Mouse (Mus musculus): ENCODE data around the gene Ccdc51. TPM values are rescaled to one million over a fixed set of nuclear protein-coding genes. Genes with fewer than 3 reads are reported as not detected.

The Ccdc51 gene
- total RNA-seq, 2 experiments from 2014 or later = 3.7 TPM; not detected in 1

DNA sequence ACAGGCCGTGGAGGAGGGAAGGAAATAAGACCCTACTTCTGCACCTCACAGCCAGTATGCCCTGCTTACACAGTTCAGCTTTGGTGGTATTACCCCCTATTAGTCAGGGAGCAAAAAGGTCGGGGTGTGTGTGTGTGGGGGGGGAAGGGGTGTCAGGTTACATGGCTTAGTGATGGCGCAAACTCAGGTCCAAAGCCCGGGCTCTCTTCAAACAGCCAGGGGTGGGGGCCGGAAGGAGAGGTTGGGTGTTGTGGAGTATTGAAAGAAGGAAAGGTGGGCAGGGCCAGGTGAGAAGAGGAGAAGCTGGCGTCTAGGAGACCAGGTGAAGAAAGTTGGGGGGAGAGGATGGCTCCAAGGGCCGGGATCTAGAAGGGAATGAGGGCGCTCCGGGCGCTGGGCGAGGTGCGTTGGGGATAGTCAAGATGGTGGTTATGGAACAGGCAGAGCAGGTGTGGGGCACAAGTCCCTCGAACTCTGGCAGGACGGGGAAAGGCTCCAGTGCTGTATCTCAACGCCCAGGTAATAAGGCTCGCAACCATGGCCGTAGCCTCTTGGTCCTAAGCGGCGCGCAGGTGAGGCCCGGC is 12.4 kb downstream of the Ccdc51 start:
- ATAC-seq (replicated peaks; ENCODE audit: low FRiP score, poor library complexity, severe bottlenecking) = no peak

DNA sequence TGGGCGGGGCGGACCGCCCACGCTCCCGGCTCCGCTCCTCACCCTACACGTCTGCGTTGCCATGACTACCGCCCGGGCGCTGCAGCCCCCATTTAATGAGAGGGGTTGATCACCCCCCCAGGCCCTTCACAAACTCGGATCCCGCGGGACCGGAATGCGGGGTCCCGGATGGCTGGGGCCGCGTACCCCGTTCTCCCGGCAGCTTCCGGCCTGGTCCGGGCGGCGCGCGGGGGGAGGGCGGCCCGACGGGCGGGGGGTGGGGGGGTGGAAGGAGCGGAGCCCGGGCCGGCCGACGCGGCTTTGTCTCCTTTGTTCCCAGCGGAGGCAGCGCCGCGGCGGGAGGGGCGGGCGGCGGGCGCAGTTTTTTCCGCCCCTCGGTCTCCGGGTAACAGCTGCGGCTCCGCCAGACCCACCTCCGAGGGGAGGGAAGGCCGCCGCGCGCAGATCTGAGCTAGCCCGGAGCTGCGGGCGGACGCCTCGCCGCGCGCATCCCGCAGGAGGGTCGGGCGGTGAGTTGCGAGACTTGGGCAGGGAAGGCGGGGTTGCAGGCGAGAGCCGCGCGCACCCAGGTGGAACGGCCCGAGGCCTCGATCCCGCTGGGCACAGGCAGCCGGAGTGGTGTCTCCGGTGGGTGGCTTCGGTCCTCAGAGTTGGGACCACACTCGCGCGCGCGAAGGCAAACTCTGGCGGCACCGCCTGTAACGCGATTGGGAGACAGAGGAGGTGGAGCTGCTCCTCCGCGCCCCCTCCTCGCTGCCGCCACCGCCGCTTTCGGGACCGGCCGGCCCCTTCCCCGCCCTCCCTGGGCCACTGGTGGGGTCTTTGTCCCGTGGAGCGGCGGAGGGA is 13.1 kb downstream of the Ccdc51 start, which contains the start of gene Plxnb1:
Gene Plxnb1, plus strand, starts transcription at position 253 of the 846 bp plus-strand sequence.
- no peak for ATAC-seq (replicated peaks; ENCODE audit: low FRiP score, poor library complexity, severe bottlenecking)

DNA sequence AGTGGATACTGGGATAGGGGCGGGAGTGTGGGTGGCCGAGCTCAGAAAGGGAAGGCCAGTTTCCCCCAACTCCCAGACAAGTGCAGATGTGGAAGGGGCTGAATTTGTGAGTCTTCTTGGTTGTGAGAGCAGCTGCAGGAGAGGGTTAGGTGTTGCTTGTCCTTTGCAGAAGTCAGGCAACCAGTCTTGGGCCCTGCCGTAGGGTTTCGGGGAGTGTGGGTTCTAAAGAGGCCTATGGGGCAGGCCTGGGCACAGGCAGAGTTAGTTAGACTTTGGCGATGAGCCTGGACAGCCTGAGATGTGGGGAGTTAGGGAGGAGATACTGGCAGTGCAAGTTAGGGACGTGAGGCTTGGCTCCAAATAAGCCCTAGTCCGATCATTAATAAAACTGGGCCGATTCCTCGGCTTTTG is 14.0 kb downstream of the Ccdc51 start:
- ATAC-seq (replicated peaks; ENCODE audit: low FRiP score, poor library complexity, severe bottlenecking) = no peak

DNA sequence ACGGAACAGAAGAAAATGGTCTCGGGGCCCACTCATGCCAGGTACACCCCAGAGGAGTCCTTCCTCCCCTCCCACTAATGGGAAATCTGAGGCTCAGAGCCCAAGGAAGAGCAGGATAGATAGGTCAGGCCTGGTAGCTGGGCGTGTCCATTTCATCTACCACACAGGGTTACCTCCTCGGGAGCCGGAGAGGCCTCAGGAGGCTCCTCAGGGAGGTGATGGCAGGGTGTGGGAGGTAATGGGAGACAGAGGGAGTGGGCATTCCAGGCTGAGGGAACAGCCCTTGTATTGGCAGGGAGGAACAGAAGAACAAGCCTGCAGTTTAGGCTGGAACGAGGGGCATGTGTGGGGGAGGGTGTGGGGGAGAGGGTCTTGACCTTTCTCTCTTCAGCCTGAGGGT is 14.6 kb downstream of the Ccdc51 start:
- no peak for ATAC-seq (replicated peaks; ENCODE audit: low FRiP score, poor library complexity, severe bottlenecking)

DNA sequence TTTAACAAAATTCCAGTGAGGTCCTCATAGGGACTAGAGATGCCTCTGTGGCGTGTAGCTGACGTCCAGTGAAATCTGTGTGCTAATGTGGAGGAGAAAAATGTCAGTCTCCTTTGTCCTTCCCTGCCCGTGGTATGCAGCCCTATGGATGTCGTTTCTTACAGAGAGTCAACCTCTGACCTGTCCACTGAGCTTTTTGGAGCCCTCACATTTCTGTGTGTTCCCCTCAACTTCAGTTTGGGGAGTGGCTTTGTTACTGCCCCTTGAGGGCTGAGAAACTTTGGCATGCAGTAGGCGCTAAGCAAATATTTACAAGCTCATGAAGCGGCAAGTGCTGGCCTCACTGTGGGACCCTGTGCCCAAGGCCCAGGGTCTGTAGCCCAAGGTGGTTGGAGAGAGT is 15.0 kb downstream of the Ccdc51 start:
- no peak for ATAC-seq (replicated peaks; ENCODE audit: low FRiP score, poor library complexity, severe bottlenecking)

DNA sequence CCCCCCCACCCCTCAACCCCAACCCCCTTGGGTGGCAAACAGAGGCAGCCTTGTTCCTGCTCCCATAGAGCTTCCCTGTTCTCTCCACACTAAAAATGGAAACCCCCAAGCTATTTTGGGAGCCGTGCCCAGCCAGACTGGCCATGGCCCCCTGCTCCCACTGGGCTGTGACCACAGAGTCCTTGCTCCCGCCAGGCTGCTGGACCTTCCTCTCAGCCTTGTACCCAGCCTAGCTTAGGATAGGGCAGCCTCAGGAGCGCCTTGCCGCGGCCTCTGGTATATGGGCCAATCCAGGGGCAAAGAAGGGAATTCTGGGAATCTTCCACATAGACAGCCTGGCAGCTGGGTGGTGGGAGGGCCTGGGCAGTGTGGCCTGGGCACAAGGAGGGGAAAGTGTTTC is 15.5 kb downstream of the Ccdc51 start:
- no peak for ATAC-seq (replicated peaks; ENCODE audit: low FRiP score, poor library complexity, severe bottlenecking)

DNA sequence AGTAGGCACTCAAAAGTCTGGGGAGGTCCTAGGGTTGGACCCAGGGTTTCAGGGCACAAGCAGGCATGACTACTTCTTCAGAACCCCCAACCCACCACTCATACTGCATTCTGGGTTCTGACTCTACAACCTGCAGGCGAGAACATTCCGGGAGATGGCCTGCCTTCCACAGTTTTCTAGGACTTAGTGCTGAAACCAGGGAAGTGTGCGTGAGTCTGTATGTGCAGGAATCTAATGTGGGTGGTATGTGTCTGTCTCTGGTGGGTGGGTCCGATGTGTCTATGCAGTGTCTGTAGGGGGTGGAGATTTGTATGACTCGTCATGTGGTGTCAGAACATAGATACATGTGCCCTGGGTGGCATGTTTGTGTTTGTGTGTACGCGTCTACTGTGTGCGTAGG is 16.1 kb downstream of the Ccdc51 start:
- no peak for ATAC-seq (replicated peaks; ENCODE audit: low FRiP score, poor library complexity, severe bottlenecking)

DNA sequence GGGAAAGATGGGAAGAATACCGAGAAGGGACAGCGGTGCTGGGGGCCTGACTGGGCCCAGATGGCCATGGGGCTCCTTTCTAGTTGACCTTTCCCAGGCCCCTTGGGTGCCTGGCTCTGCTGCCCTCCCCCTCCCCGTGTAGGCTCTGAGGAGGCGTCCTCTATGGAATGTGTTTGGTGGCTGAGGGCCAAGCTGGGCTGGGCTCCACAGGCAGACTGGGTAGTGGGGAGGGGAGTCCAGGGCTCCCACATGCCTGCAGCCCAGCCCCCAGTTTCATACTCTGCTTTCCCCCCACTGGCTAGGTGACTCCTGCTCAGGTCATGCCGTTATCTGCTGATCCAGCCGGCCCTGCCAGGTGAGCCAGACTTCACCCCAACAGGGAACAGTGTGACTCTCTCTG is 16.7 kb downstream of the Ccdc51 start:
- ATAC-seq (replicated peaks; ENCODE audit: low FRiP score, poor library complexity, severe bottlenecking) = no peak

DNA sequence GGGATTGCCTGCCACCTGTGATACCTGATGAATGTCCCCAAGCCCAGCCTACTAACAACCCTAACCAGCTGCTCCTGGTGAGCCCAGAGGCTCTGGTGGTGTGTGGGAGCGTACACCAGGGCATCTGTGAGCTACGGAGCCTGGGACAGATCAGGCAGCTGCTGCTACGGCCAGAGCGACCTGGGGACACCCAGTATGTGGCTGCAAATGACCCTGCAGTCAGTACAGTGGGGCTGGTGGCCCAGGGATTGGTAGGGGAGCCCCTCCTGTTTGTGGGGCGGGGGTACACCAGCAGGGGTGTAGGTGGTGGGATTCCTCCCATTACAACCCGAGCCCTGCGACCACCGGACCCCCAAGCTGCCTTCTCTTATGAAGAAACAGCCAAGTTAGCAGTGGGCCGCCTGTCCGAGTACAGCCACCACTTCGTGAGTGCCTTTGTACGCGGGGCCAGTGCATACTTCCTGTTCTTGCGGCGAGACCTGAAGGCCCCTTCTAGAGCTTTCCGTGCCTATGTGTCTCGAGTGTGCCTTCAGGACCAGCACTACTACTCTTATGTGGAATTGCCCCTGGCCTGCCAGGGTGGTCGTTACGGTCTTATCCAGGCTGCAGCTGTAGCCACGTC is 18.1 kb downstream of the Ccdc51 start:
- no peak for ATAC-seq (replicated peaks; ENCODE audit: low FRiP score, poor library complexity, severe bottlenecking)

DNA sequence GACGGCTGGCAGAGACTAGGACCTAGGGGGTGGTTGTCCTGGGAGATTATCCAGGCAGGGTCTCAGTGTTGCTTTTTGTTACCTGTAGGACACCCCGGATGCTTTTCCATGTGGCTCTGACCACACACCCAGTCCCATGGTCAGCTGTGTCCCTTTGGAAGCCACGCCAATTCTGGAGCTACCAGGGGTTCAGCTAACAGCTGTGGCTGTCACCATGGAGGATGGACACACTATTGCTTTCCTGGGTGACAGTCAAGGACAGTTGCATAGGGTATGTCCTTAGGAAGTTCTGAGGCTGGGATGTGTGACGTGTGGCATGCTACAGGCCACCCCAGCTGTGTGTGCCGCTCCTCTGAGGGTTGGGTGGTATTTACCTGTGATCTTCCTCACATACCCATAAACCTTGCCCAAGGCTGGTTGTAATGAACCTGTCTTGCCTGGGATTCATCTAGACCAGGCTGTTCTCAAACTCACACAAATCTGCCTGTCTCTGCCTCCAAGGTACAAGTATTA is 19.7 kb downstream of the Ccdc51 start:
- ATAC-seq (replicated peaks; ENCODE audit: low FRiP score, poor library complexity, severe bottlenecking) = no peak

DNA sequence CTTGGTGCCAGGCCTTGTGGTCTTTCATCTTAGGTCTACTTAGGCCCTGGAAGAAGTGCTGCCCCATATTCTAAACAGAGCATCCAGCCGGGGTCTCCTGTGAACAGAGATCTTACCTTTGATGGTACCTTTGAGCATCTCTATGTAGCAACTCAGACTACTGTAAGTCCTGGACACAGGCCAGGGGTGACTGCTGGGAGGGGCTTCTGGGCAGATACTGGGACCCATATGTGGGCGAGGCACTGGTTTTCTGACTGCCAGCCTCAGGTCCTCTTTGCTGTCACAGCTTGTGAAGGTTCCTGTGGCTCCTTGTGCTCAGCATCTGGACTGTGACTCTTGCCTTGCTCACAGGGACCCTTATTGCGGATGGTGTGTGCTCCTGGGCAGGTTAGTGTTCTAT is 20.2 kb downstream of the Ccdc51 start:
- ATAC-seq (replicated peaks; ENCODE audit: low FRiP score, poor library complexity, severe bottlenecking) = no peak

DNA sequence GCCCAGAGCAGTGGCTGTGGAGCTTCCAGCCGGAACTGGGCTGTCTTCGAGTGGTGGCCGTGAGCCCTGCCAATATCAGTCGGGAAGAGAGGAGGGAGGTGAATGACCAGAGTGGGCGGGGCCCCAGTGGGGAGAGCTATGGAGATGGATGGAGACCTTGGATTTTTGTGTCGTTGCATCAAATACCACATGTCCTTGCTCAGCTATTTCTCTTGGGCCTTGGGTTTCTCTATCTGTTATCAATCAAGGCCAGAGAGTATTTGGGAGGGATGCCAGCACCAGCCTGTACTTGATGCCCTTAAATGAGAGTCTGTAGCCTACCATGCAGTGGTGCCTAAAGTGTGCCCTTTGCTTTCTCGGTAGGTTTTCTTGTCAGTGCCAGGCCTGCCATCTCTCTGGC is 21.0 kb downstream of the Ccdc51 start:
- no peak for ATAC-seq (replicated peaks; ENCODE audit: low FRiP score, poor library complexity, severe bottlenecking)

DNA sequence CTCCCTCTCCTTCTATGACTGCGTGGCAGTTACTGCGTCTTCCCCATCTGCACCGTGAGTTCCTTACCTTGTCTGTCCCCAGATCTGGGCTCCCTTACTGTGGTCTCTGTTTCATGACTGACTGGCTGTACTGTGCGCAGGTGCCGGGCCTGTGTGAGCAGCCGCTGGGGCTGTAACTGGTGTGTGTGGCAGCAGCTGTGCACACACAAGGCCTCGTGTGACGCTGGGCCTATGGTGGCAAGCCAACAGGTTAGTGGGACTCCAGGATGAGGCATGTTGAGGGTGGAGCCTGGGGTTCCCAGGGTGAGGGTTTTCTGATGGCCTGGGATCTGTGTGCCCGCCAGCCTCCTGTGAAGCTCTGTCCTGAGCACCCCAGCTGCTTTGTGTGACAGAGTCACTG is 21.8 kb downstream of the Ccdc51 start:
- no peak for ATAC-seq (replicated peaks; ENCODE audit: low FRiP score, poor library complexity, severe bottlenecking)

DNA sequence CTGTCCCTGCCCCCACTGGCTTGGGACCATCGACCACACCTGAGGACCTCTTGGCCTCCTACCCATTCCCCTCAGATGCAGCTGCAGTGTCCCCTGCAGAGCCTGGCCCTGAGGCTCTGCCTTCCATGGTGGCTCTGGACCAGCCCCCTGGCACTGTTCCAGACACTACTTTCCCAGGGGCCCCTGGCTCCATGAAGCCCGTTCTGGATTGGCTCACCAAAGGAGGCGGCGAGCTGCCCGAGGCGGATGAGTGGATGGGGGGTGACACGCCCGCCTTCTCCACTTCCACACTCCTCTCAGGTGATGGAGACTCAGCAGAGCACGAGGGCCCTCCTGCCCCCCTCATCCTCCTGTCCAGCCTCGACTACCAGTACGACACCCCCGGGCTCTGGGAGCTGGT is 22.7 kb downstream of the Ccdc51 start:
- no peak for ATAC-seq (replicated peaks; ENCODE audit: low FRiP score, poor library complexity, severe bottlenecking)

DNA sequence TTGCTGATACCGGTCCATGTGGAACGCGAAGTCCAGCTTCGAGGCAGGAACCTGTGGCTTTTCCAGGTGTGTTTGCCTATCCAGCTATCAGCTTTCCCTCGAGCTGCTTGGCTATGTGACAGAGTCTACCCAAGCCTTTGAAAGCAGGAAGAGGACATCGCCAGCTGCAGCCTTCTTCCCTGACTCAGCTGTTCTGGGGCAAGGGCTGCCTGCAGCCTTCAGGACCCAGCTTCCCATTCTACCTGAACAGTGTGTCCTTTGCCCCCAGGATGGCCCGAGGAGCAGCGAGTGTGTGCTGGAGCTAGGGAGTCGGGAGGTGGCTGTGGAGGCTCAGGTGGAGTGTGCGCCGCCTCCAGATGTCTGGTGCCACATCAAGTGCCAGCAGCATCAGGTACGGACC is 23.4 kb downstream of the Ccdc51 start:
- ATAC-seq (replicated peaks; ENCODE audit: low FRiP score, poor library complexity, severe bottlenecking) = no peak

DNA sequence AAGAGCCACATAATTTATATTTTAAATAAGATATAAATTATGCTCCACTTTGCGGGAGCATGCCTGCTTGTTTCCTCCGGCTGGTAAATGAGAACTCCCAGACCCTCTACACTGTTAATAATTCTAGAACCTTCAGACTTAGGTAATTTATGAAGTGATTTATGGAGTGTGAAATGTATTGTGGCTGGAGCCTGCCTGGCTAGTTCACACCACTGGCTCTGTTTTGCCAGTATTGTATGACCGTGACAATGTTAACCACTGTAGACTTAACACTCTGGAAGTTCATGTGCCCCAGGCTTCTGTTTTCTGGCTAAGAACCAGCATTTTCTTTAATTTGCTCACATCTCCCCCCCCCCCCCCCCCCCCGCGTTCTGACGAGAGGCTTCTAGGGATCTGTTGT is 25.0 kb downstream of the Ccdc51 start:
- ATAC-seq (replicated peaks; ENCODE audit: low FRiP score, poor library complexity, severe bottlenecking) = no peak

DNA sequence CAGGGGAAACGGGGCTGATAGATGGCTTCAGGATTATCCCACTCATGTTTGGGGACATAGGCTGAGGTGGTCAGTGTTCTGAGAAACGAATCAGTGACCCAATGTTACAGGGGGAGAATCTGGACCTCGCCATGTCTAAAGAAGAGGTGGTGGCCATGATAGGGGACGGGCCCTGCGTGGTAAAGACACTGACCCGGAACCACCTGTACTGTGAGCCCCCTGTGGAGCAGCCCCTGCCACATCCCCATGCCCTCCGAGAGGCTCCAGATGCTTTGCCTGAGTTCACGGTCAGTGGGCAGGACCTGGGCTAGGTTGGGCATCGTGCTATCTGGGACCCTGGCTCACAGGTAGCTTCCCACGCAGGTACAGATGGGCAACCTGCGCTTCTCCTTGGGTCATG is 27.9 kb downstream of the Ccdc51 start:
- no peak for ATAC-seq (replicated peaks; ENCODE audit: low FRiP score, poor library complexity, severe bottlenecking)

DNA sequence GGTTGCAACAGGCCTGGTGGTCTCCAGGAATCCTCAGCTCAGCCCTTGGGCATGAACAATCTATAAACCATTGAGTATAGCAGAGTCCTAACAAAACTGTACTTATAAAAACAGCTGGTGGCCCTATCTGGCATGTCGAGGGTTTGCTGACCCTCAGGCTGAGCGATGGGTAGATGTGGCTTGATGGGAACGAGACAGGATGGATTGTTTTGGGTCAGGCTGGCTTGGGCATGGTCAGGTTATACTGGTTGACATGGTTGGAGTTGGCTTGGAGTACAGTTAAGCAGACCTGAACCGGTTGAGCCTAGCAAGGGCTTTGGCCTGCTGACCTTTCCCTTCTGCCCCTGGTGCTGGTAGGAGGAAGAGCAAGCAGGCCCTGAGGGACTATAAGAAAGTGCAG is 28.8 kb downstream of the Ccdc51 start:
- ATAC-seq (replicated peaks; ENCODE audit: low FRiP score, poor library complexity, severe bottlenecking) = no peak

DNA sequence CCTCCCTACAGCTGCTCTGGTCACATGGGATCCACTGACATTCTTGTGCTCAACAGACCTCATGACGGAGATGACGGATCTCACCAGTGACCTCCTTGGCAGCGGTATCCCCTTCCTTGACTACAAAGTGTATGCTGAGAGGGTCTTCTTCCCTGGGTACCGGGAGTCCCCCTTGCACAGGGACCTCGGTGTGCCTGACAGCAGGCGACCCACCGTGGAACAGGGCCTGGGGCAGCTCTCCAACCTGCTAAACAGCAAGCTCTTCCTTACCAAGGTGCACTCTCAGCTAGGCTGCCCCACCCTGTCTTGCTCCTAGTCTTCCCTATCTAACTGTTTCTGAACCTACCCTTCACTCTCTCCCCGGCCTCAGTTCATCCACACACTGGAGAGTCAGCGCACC is 29.3 kb downstream of the Ccdc51 start:
- no peak for ATAC-seq (replicated peaks; ENCODE audit: low FRiP score, poor library complexity, severe bottlenecking)

DNA sequence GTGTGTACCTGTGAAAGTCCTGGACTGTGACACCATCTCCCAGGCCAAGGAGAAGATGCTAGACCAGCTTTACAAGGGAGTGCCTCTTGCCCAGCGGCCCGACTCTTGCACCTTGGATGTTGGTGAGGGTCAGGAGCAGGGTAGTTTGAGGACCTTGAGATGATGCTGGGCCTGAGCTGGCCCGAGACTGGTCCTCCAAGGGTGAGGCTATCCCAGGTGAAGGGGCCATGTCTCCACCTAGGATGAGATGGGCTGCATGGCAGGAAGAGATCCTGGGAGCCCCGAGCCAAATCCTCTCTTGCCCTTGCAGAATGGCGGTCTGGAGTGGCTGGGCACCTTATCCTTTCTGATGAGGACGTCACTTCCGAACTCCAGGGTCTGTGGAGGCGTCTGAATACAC is 31.0 kb downstream of the Ccdc51 start:
- ATAC-seq (replicated peaks; ENCODE audit: low FRiP score, poor library complexity, severe bottlenecking) = no peak

DNA sequence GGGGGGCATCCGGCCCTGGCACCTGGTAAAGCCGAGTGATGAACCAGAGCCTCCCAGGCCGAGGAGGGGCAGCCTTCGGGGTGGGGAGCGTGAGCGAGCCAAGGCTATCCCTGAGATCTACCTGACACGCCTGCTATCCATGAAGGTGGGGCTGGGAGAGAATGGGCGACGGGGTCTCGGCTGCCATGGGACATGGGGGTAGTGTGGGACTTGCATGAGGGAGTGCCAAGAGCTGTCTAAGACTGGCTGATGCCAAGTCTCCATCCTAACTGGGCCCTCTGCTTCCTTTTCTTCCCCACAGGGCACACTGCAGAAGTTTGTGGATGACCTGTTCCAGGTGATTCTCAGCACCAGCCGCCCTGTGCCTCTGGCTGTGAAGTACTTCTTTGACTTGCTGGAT is 32.0 kb downstream of the Ccdc51 start:
- no peak for ATAC-seq (replicated peaks; ENCODE audit: low FRiP score, poor library complexity, severe bottlenecking)
